Mouse (Mus musculus) gastrocnemius, postnatal 36 days (tissue): Measurements from ENCODE around the gene Nme4. TPM values are rescaled to one million over a fixed set of nuclear protein-coding genes. Genes with fewer than 3 reads are reported as not detected.
"Not testable (repeated sequence)": the region's sequence is repeated elsewhere in the genome, so short reads cannot be mapped to it uniquely, and the experiment has no call there.

Source experiments
- DNase-seq, 2 experiments: peaks; one replicate each; pipeline ENCODE4 v3.0.0; 2022
- intact Hi-C: fragments of 180-260 bp; cut with DNase I; formaldehyde crosslinking; loops from one replicate; pipeline ENCODE4 v1.15.1; 2025
- total RNA-seq, 2 experiments: library from RNA; stranded (reverse); gene quantifications; 2 replicates each; pipeline ENCODE4 v1.2.3; 2021

Nme4 gene
- total RNA-seq, 2 experiments from 2014 or later: 1.0 to 1.7 TPM

DNA sequence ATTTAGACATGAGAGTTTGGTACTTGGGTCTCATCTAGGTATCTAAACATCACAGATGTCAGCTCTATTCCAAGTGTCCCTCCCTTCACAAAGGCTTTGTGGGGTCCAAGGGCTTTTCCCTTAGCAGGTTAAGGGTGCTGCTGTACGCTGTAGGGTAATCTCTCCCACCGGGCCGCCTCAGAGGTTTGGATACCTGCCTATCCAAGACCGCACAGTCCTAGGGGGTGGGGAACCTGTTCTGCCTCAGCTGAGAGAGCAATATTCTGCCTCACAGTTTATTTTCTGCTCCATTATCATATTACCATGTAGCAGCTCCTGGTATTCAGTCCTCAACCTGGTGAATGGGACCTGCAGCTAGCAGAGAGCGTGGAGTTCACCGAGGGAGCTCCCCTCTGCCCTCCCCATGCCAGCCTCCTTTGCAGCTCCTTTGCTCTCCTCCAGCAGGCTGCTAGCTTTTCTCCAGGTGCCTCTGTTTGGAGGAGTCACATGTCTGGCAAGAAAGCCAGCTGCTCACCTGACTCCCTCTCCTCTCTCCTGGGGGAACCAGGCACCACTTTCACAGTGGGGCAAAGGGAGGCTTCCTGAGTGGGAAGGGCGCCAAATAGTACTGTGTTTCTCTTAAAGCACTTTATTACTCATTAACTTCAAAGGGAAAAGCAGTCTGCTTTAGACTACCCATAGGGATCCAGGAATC is 19.9 kb upstream of the Nme4 start:
- intact Hi-C loops: no loop called here
- no peak for DNase-seq

DNA sequence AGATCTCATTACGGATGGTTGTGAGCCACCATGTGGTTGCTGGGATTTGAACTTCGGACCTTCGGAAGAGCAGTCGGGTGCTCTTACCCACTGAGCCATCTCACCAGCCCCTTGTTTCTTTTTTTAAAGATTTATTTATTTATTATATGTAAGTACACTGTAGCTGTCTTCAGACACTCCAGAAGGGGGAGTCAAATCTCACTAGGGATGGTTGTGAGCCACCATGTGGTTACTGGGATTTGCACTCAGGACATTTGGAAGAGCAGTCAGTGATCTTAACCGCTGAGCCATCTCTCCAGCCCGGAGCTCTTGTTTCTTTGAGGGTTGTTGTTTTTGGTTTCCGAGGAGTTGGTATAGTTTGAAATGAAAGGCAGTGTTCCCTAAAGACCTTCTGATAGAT is 19.1 kb upstream of the Nme4 start:
- intact Hi-C loops, DNase-seq: not testable (repeated sequence)

DNA sequence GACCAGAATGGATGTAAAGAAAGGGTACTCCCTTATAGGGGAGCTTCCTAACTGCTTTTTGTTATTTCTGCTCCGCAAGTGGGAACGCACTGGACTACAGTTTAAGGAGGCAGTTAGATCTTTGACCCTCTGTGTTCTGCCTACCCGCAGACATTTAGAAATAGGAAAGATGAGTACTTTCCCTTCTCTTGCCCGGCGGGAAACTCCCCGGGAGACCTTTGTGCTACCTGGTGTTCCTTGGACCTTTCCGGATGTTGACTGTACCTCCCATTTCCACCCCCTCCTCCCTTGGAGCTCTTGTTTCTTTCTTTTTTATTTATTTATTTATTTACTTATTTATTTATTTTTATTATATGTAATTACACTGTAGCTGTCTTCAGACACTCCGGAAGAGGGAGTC is 18.7 kb upstream of the Nme4 start:
- DNase-seq: no peak
- intact Hi-C loops: no loop called here

DNA sequence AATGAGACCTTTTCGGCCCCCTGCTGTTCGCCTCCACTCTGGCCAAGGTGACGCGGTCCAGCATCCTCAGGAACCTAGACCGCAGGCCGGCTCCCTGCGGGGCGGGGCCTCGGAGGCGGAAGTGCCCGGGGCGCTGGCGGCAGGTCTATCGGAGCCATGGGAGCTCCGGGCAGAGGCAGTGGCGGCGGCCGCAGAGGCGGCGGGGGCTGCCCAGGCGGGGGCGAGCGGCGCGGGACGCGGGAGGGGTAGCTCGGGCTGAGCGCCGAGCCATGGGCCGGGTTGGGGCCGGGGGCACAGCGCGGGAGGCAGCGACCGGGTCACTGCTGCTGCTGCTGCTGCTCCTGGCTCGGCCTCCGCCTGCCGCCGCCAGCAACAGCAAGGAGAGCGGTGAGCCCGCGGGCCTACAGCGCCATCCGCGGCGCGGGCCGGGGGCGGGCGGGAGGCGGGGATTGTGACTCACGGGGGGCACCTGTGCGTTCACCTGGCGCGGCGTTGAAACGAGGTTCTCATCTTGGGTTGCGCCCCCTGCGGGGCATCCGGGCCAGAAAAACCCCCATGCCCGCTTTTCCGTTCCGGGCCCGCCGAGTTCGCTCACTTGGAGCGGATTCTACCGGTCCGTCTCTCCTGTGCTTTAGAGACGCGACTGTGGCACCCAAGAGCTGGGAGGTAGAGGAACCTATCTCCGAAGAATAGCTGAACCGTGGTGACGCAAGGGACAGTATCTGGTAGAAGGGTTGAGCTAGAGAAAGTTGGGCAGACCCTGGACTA is 18.0 kb upstream of the Nme4 start, which contains the start of gene Tmem8:
TSS of gene Tmem8 (plus strand) at position 119 of the 768 bp plus-strand sequence.
- intact Hi-C loops: no loop called here
- DNase-seq: peak; percentile 15 to 49

DNA sequence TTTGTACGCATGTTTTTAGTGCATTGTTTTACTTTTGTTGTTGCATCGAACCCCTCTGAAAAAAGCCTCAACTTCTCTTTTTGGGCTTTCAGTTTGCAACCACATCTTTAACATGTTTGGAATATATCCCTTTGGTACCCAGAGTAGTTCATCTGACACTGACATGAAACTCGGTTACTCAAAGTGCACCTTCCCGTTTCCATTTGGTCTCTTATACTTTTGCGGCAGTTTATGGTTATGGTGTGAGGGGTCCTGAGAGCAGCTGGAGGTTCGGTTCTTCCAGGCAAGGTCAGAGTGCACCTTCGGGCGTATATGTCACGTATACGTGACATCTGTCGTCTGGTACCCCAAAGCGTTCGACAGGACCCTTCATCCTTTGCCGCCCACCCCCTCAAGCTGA is 17.3 kb upstream of the Nme4 start:
- no peak for DNase-seq
- intact Hi-C loops: no loop called here

DNA sequence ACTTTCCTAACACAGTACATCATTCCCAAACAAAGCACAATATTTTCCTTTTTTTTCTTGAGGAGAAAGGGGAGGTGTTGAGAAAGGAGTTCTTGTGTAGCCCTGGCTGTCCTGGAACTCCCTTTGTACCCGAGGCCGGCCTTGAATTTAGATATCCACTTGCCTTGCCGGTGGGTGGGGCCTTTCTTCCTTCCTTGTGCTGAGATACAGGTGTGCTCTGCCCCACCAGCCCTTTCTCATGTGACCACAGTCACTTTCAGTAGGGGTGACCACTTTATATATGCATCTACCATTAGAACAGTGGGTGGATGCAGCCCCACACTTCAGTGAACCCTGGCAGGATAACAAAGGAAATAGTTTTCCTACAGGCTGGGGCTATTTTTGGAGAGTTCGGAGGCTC is 16.3 kb upstream of the Nme4 start:
- intact Hi-C loops: no loop called here
- no peak for DNase-seq

DNA sequence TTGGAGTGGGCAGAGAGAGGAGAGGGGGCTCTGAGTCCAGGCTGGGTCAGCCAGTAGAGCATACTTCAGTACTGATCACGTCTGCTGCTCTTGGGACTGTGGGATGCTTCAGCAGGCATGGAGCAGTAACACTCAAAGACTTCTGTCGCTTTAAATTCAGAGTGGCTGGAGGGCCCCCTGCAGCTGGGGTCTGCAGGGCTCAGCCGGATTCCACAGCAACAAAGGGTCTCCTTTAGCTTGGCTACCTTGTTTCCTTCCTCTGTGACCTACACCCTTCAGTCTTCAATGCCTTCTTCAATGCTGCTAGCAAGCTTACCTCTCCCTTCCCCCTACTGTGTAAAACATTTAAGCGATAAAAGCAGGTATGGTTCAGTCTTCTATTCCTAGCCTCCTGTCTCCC is 15.6 kb upstream of the Nme4 start:
- DNase-seq: no peak
- intact Hi-C loops: no loop called here

DNA sequence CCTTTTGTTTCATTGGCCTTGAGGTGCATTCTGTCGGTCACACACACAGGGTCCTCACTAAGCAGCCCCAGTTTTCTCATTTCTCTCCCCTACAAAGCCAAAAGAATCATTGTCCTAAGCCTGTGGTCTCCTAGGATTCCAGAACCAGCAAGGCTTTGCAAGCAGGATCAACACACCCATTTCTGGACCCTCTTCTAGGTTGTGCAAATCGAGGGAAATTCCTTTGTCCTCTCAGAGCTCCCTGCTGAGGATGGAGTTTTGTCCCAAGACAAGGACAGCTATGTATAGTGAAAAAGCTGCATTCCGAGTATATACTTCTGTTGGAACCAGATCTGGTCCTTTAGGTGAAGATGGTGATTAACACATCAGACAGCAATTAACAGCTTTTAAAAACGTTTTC is 14.8 kb upstream of the Nme4 start:
- intact Hi-C loops: no loop called here
- DNase-seq: no peak

DNA sequence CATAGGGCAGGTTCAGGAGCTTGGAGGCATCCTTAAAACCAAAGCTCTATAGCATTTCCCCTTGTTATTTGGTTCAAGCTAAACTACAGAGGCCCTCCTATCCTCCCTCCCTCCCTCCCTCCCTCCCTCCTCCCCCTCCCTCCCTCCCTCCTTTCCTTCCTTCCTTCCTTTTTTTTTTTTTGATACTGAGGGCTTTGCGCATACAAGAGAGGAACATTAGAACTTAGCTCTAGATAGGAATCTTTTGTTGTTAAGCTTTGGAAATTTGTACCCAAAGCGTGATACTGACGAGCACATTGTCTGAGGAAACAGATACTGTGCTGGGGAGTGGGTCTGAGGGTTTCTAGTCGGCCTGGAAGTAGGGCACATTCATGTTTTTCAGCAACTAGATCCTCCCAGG is 10.2 kb upstream of the Nme4 start:
- no peak for DNase-seq
- intact Hi-C loops: no loop called here

DNA sequence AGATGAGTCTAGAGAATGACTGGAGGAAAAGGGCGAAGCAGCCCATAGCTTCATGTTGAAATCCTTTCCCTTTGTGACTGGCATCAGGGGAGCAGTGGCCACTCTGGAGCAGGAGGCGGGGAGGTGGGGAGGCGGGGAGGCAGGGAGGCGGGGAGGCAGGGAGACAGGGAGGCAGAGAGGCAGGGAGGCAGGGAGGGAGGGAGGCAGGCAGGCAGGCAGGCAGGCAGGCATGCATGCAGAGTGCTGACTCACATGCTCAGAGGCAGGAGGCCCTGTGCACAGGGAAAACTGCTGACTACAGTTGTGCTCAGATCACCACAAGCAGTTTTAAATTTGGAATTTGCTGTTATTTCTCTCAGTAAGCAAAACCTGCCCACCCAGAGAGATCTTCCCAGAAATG is 6.1 kb upstream of the Nme4 start:
- no peak for DNase-seq
- intact Hi-C loops: no loop called here

DNA sequence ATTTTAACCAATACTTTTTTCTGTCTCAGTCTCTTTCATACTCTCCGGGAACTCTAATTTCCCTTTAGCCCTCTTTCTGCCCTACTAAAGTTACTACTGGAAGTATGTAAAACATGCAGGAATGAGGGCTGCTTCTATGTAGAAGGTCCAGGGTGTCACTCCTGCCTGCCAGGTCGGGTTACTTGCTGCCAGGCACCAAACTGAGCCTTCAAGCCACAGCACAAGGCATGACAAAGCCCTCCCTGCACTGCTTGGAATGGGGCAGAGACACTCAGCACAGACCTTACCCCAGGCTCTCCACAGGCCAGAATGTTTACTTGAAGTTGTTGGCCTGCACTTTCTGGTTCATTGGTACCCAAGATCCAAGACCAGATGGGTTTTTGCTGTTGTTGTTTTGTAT is 4.8 kb upstream of the Nme4 start:
- DNase-seq: no peak
- intact Hi-C loops: no loop called here

DNA sequence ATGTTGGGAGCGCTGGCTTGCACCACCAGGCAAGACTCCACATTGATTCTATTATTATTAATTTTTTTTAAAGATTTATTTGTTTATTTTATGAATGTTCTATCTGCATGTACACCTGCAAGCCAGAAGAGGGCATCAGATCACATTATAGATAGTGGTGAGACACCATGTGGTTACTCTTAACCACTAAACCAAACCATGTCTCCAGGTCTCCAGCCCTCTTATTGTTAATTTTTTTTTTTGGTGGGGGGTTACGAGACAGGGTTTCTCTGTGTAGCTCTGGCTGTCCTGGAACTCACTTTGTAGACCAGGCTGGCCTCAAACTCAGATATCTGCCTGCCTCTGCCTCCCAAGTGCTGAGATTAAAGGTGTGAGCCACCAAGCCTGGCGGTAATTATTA is 3.9 kb upstream of the Nme4 start:
- DNase-seq, intact Hi-C loops: not testable (repeated sequence)

DNA sequence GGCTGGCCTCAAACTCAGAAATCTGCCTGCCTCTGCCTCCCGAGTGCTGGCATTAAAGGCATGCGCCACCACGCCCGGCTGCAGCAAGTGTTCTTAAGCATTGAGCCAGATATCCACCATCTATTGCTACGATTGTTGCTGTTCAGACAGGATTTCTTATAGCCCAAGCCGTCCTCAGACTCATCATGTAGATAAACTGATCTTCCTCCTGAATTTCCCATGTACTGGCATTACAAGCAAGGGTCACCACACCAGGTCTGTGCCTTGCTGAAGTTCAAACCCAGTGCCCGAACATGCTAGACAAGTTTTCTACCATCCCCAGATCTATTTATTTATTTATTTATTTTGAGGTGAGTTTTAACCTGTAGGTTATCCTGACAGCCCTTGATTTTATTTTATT is 3.1 kb upstream of the Nme4 start:
- DNase-seq: no peak
- intact Hi-C loops: no loop called here

DNA sequence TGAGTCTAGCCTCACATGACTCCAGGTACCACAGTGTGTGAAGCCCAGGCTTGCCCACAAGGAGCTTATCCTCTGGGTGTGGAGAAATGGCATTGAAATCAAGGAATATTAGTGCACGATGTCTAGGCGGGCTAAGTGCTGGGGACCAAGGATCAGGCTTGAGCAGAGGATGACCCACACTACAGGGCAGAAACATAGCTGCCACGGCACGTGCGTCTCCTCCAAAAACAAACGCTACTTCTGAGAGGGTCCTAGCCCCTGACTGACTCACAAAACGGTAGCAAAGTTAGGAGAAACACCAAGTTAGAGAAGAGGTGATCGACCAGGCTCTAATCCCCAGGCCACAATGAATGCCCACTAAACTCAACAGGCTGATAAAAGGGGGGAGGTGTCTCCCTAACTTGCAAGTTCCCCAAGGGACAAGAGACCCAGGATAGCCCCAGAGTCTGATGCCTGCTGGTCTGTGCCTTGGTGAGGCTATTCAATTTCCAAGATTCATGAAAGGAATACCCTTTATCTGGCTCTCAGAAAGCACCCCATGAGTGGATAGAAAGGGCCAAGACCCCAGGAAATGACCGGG is 781 bp downstream of the Nme4 start:
- no peak for DNase-seq
- intact Hi-C loops: loop anchor here (5.0 kb wide), 1 partner anchor 202 kb away; no protein-coding TSS in a partner anchor

DNA sequence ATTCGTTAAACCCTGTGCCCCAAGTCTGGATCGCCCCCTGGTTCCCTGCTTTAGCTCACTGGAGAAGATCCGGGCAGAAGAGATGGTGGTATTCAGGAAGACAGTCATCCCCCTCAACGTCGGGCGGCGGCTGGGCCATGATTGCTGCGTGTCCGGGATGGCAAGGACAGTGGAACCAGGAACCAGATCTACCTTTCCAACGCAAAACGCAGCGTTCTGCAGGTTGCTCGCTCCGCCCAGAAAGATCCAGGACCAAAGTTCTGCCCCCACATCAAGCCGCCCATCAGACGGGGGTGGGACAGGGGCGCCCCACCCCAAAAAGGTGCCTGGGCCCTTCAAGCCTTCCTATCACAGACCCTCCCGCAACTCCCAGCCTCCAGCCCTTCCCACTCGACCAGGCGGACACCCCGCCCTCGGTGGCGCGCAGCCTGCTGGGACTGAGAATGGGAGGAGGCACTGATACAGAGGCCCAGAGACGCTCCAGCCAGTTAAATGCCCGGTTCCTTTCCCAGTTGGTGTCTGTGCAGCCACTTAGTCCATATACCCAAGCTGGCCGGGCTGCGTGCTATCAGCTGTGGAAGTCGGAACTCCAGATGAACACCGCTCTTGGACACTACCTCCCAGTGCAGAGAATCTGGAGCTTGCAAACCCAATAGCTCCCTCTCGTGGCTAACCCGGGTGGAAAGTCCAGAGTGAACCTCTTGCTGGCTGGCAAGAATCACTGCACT is 5.3 kb downstream of the Nme4 start, which contains the start of gene Decr2:
TSS of gene Decr2 (minus strand) at position 433 of the 728 bp plus-strand sequence.
- peak; percentile 82 to 83 for DNase-seq
- intact Hi-C loops: loop anchor here (1.0 to 5.0 kb wide), 3 partner anchors 50 to 198 kb away; no protein-coding TSS in a partner anchor

DNA sequence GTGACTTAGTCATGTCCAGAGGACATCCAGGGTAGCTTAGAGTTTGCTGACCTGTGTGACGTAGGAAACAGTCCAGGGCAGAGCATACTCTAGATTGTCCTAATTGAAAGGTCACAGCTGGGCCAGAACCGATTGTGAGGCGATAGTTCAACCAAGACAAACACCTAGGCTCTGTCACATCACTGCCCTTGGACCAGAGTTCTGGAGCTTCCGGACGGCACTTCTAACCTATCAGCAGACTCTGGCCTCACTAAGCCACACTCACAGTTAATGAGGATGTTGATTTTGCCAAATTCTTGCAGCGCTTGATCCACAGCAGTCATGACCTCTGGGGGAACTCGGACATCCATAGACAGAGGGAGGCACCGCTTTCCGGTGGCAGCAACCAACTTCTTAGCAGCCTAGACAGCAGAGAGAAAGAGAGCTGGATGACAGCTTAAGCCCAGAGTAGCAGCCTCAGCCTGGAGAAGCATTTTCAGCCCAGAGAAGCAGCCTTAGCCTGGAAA is 8.3 kb downstream of the Nme4 start:
- intact Hi-C loops: no loop called here
- DNase-seq: no peak

DNA sequence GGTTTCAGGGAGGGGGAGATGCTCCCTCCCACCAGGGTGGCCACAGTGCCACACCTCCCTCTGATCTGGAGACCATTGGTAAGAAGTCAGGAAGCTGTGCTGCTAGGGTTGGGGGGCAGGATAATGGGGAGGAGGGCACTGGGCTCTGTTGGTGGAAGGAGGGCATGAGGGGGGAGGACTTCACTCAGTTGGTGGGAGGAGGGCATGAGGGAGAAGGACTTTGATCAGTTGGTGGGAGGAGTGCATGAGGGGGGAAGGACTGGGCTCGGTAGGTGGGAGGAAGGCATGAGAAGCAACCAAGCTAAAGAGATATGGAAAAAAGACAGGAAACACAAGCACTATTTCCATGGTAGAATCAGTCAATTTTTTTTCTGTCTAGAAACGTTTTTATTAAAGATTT is 14.5 kb downstream of the Nme4 start:
- no peak for DNase-seq
- intact Hi-C loops: no loop called here

DNA sequence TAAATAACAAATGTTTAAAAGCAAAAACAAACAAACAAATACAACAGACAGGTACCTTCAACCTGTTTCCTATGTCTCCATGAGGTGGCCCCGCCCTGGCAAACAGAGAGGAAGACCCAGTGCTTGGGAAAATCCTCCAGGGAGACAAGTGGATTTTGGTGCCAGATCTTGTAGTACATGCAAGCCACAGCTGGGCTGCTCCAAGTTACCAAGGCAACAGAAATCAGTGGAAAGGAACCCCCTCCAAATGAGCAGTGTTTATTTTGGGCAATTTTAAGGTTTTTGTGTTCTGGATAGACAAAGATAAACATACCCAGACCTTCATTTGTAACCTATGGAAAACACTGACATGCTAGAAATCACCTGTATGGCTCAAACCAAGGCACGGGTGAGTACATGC is 16.6 kb downstream of the Nme4 start:
- intact Hi-C loops: no loop called here
- no peak for DNase-seq

DNA sequence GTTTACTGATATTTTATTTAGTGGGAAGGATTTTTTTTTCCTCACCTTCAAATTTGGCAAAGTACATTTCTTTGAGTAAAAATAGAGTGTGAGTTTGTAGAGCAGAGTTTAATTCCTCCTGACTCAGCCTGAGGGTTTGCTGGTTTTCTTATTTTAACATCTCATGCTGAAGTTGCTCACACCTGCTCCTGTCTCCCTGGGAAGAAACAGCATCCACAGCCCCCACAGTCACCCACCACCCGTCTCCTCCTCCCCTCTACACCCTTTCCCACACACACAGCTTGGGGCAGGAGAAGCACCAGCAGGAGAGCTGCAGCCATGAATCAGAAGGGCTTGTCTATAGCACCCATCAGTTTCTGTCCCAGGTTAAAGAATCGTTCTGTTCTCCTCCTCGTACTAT is 20.2 kb downstream of the Nme4 start:
- no peak for DNase-seq
- intact Hi-C loops: no loop called here

DNA sequence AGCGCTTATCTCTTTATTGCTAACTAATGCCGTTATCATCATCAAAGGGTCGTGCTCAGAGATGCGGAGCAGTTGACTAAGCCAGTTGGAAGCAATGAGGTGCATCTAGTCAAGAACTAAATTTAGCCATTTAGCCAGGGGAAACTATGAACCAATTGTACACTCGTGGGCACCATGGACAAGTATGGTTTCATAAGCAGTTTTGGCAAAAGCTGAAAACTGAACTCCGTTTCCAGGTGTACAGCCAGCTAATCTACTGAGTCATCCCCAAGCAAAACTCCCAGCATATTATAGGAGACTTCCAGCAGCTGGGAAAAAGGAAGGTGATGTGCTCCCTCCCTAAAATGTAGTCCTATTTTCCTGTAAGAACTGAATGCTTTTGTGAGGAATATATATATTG is 25.3 kb downstream of the Nme4 start:
- intact Hi-C loops: no loop called here
- no peak for DNase-seq
